Comparison of ENCODE assay signal across 7 mouse cellular contexts in the genomic region with DNA sequence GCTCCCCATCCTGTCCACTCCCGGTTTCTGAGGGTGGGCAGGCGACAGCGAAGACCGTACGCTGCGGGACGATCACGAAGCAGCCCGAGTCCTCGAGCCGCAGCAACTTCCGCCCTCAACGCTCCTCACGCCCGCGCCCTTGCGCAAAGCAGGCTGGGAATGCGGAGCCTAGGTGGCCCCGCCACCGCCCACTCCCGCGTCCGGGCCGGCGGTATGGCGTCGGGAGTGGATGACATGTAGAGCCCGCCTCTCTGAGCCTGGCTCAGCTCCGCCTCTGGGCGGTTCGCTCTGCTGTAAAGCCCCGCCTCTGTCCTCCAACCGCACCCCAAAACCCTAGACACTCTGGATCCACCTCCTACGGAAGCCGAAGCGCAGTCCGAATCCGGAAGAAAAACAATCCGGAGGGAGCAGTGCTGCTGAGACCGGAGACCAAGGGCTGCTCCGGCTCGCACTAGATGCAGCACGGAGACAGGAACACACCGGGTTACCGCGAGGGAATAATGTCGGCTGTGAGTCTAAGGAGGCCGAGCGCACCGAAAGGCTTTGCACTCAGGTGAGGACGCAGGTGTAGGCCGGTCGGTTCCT. TPM values are rescaled to one million over a fixed set of nuclear protein-coding genes. Genes with fewer than 3 reads are reported as not detected.
A peak's percentile ranks its signal among the peaks of the same experiment; 100 is the strongest.
DNase-seq lines count a peak whose midpoint lies in the region; ATAC-seq and TF ChIP-seq lines count a peak whose summit lies in the region.

A gene (plus strand): TSS at position 344 of the 585 bp plus-strand sequence.

- no peaks in the 10 kb centered on the region for H3K27me3 ChIP-seq in embryonic facial prominence, embryonic 10.5 days (replicated peaks; ENCODE audit: low read depth, poor library complexity, severe bottlenecking)
- no peaks in the 10 kb centered on the region for H3K27me3 ChIP-seq in intestine, postnatal 0 days (replicated peaks; ENCODE audit: control insufficient read depth, insufficient read depth, low read length)
- H3K27me3 ChIP-seq in midbrain, embryonic 12.5 days = no peaks in the 10 kb centered on the region
- no peaks in the 10 kb centered on the region for H3K27me3 ChIP-seq in small intestine, adult 2 months (ENCODE audit: control insufficient read depth, insufficient read depth, low read length)

- TF ChIP-seq POLR2A in small intestine, adult 2 months (IDR thresholded peaks at IDR 0.05; ENCODE audit: low read depth, low read length) = peak; percentile 59

- no peaks in the 10 kb centered on the region for H3K9me3 ChIP-seq in embryonic facial prominence, embryonic 10.5 days
- no peaks in the 10 kb centered on the region for H3K9me3 ChIP-seq in intestine, postnatal 0 days (ENCODE audit: control insufficient read depth)
- H3K9me3 ChIP-seq in midbrain, embryonic 12.5 days = no peaks in the 10 kb centered on the region

- H3K4me2 ChIP-seq in intestine, postnatal 0 days (replicated peaks; ENCODE audit: low read depth) = peak within 1 kb of the TSS; percentile 79
- H3K4me2 ChIP-seq in midbrain, embryonic 12.5 days (replicated peaks) = peak within 1 kb of the TSS; percentile 79

- under 1% methylated on average over 53 of the region's 53 CpGs for WGBS in embryonic facial prominence, embryonic 10.5 days
- under 1% methylated on average over 53 of the region's 53 CpGs for WGBS in intestine, postnatal 0 days
- WGBS in midbrain, embryonic 12.5 days = under 1% methylated on average over 53 of the region's 53 CpGs
- under 1% methylated on average over 53 of the region's 53 CpGs for WGBS in small intestine, adult 2 months

- TF ChIP-seq CTCF in intestine, postnatal 0 days (IDR thresholded peaks at IDR 0.05; ENCODE audit: low read depth) = no peak
- TF ChIP-seq CTCF in small intestine, adult 2 months (IDR thresholded peaks at IDR 0.05; ENCODE audit: extremely low read depth, insufficient read length, insufficient replicate concordance, low read depth, low read length) = no peak

- peak within 1 kb of the TSS; percentile 78 for H3K27ac ChIP-seq in embryonic facial prominence, embryonic 10.5 days (replicated peaks)
- H3K27ac ChIP-seq in intestine, postnatal 0 days (ENCODE audit: low read depth, low read length) = peak within 1 kb of the TSS; percentile 76
- H3K27ac ChIP-seq in midbrain, embryonic 12.5 days (replicated peaks) = peak within 1 kb of the TSS; percentile 71
- H3K27ac ChIP-seq in small intestine, adult 2 months (ENCODE audit: insufficient read depth, low read depth, low read length) = peak within 1 kb of the TSS; percentile 62

- intact Hi-C loops in left cerebral cortex, postnatal 4 days (cut with DNase I) = no loop called here

- peak within 1 kb of the TSS; percentile 82 for H3K4me3 ChIP-seq in embryonic facial prominence, embryonic 10.5 days
- H3K4me3 ChIP-seq in intestine, postnatal 0 days (ENCODE audit: low read depth, low read length) = peak within 1 kb of the TSS; percentile 84
- peak within 1 kb of the TSS; percentile 66 for H3K4me3 ChIP-seq in midbrain, embryonic 12.5 days
- H3K4me3 ChIP-seq in small intestine, adult 2 months (ENCODE audit: low read depth, low read length) = peak within 1 kb of the TSS; percentile 83

- peak; percentile 98 for ATAC-seq in intestine, postnatal 0 days
- peak; percentile 100 for ATAC-seq in midbrain, embryonic 12.5 days (ENCODE audit: low FRiP score, low read depth)

- peak; percentile 96 for DNase-seq in adrenal gland, postnatal 10 days
- DNase-seq in embryonic facial prominence, embryonic 10.5 days (ENCODE audit: low spot score) = peak; percentile 96
- peak; percentile 82 for DNase-seq in gonadal fat pad, adult 2 months (ENCODE audit: low read depth)
- DNase-seq in left cerebral cortex, postnatal 4 days = peak; percentile 95

- peaks cover 37% of the 10 kb centered on the region for H3K4me1 ChIP-seq in embryonic facial prominence, embryonic 10.5 days
- no peaks in the 10 kb centered on the region for H3K4me1 ChIP-seq in intestine, postnatal 0 days (replicated peaks; ENCODE audit: control insufficient read depth, insufficient read depth, low read length)
- H3K4me1 ChIP-seq in midbrain, embryonic 12.5 days = peaks cover 23% of the 10 kb centered on the region
- no peaks in the 10 kb centered on the region; the same call in 1 of the 2 replicates for H3K4me1 ChIP-seq in small intestine, adult 2 months (ENCODE audit: control insufficient read depth, insufficient read depth, insufficient read length, low read length)

- peak within 1 kb of the TSS; percentile 75 for H3K9ac ChIP-seq in intestine, postnatal 0 days (ENCODE audit: low read depth, low read length)
- H3K9ac ChIP-seq in midbrain, embryonic 12.5 days (replicated peaks) = peak within 1 kb of the TSS; percentile 68

- H3K36me3 ChIP-seq in embryonic facial prominence, embryonic 10.5 days (replicated peaks) = peaks cover 26% of the 10 kb centered on the region
- peaks cover 29% of the 10 kb centered on the region for H3K36me3 ChIP-seq in intestine, postnatal 0 days (ENCODE audit: control insufficient read depth, insufficient read depth)
- H3K36me3 ChIP-seq in midbrain, embryonic 12.5 days = peaks cover 29% of the 10 kb centered on the region
- H3K36me3 ChIP-seq in small intestine, adult 2 months (ENCODE audit: control insufficient read depth, insufficient read depth, low read length) = peaks cover 29% of the 10 kb centered on the region

RNA-seq across cellular contexts. Expression of the gene that starts here (rescaled TPM):
- 10 to 100 TPM; 30.7 to 43.0 TPM for total RNA-seq in adrenal gland, postnatal 10 days (2021)
- polyA plus RNA-seq in embryonic facial prominence, embryonic 10.5 days (2016; fragmentation: Nextera tagmentation; extraction: Ambion mirVana) = 16.5 and 19.0 TPM in 2 replicates
- 55.2 and 63.6 TPM in 2 replicates for polyA plus RNA-seq in gonadal fat pad, adult 2 months (2012; rRNA removed)
- 20.6 and 23.8 TPM in 2 replicates for polyA plus RNA-seq in intestine, postnatal 0 days (2015; fragmentation: Nextera tagmentation; extraction: Ambion mirVana)
- 10 to 100 TPM; 45.5 to 47.2 TPM for total RNA-seq in left cerebral cortex, postnatal 4 days (2021)
- 27.2 and 28.4 TPM in 2 replicates for polyA plus RNA-seq in midbrain, embryonic 12.5 days (2016; fragmentation: Nextera tagmentation; extraction: Ambion mirVana)
- 14.3 and 35.3 TPM in 2 replicates for polyA plus RNA-seq in small intestine, adult 2 months (2012; rRNA removed)

Comparison
In these comparisons a context has a peak if more than half of its experiments do, and no peak if none do; other contexts are left out.
1. Peak in every context shown above with its lines: DNase-seq, ATAC-seq, H3K4me3 ChIP-seq and H3K27ac ChIP-seq.